Mouse (Mus musculus) right cerebral cortex, postnatal 10 days (tissue): Measurements from ENCODE around the gene Iqcf1.

Source experiments
- DNase-seq, 2 experiments: peaks; one replicate each; pipeline ENCODE4 v3.0.0; 2021; ENCODE audit warnings: low spot score in 2 of 2

Iqcf1 gene

GRCm38 (mm10) chr9:106499667-106500066, at the start of gene Iqcf1:
Gene Iqcf1, plus strand, starts transcription at chr9:106499967.
- no peak for DNase-seq

GRCm38 (mm10) chr9:106450661-106451060, 49.1 kb upstream of the Iqcf1 start:
- no peak for DNase-seq

DNA sequence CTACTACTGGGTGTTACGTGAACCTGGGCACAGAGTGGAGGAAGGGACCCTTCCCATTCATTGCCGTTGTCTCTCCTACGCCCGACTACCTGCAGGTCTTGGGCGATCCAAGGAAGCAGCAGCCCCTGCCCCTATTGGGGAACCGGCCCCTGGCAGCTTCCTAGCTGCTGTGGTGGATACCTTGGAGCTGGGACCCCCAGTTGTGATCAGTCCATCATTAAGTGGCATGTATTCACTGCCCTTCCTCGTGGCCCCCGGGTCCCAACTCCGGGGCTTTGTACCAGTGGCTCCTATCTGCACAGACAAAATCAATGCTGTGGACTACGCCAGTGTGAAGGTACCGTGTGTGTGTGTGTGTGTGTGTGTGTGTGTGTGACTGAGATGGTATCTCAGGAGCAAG, 48.5 kb upstream of the Iqcf1 start:
- no peak for DNase-seq

DNA sequence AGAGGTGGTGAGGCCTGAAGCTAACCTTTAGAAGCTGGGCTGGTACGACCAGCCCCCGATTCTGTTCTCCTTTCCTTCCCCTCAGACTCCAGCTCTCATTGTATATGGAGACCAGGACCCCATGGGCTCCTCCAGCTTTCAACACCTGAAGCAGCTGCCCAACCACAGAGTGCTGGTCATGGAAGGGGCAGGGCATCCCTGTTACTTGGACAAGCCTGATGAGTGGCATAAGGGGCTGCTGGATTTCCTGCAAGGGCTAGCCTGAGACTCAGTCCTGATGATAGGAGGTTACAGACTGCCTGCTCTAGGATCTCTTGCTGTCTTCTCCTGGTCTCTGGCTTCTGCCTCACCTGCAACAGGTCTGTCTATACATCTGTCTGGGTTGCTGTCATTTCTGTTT, 47.9 kb upstream of the Iqcf1 start:
- DNase-seq, result no peak

GRCm38 (mm10) chr9:106452351-106452750, 47.4 kb upstream of the Iqcf1 start:
- no peak for DNase-seq

GRCm38 (mm10) chr9:106452821-106453220, 46.9 kb upstream of the Iqcf1 start:
- peak; percentile 72 to 76 for DNase-seq

- peak in 1 of 2 experiments; percentile 74 for DNase-seq
Measured at GRCm38 (mm10) chr9:106453271-106454070, 46.3 kb upstream of the Iqcf1 start, which contains the start of gene Pcbp4. Gene Pcbp4, plus strand, starts transcription at chr9:106453291.

GRCm38 (mm10) chr9:106454071-106454761, 45.6 kb upstream of the Iqcf1 start:
- DNase-seq, result peak in 1 of 2 experiments; percentile 64

DNA sequence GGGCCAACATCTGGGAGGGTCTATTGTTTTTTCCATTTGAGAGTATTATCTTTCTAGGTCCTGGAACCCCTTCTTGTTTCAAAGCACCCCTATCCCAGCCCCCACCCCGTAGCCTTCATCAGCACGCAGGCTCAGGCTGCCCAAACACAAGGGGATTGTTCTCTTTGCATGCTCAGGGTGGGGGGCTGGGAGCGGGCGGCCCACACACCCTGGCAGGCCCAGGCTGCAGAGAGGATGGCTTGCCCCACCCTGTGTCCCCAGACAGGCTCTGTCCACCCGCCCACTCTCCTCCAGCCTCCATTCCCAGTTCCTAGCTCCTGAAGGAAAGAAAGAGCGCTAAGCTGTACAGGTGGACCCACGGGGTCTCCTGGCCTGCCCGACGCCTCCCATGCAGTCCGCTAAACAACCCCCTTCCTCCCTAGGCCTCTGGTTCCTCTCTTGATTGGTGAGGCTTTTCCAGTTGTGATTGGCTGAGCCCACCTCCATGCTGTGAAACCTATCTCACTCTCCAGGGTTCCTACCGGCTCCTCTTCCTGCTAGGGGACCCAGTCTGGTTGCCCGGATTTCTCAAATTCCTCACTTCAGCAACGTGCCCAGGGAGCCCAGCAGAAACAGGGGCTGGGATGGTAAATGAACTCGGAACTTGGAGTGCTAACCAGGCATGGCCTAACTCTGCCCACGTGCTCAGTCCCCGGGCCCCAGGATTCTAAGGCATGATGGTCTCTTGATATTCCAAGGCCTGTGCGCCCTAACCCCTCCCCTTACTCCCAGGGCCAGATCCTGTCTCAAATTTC, 44.7 kb upstream of the Iqcf1 start:
- DNase-seq, result peak; percentile 74 to 84

- peak in 1 of 2 experiments; percentile 59 for DNase-seq
Measured at GRCm38 (mm10) chr9:106456325-106457162, 43.2 kb upstream of the Iqcf1 start.

DNA sequence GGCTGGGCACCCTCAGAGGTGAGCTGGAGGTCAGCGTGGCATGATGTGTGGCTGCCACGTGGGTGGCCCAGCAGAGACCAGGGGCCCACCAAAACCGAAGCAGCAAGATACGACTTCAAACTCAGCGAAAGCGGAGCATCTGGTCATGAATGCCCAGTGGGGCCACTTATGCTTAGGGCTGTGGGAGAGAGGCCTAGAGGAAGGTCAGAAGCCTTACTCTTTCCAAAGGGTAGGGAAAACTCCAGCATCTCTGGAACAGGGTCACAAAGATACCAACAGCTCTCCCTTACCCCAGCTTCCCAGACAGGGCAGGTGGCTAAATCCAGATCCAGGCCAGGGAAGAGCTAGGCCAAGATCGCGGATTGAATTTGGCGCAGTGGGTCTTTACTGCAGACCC, 42.6 kb upstream of the Iqcf1 start:
- no peak for DNase-seq

- DNase-seq, result no peak
Measured at GRCm38 (mm10) chr9:106457920-106458319, 41.8 kb upstream of the Iqcf1 start.

GRCm38 (mm10) chr9:106459946-106460345, 39.8 kb upstream of the Iqcf1 start:
- DNase-seq, result no peak

- no peak for DNase-seq
Measured at GRCm38 (mm10) chr9:106460401-106461025, 39.3 kb upstream of the Iqcf1 start.

DNA sequence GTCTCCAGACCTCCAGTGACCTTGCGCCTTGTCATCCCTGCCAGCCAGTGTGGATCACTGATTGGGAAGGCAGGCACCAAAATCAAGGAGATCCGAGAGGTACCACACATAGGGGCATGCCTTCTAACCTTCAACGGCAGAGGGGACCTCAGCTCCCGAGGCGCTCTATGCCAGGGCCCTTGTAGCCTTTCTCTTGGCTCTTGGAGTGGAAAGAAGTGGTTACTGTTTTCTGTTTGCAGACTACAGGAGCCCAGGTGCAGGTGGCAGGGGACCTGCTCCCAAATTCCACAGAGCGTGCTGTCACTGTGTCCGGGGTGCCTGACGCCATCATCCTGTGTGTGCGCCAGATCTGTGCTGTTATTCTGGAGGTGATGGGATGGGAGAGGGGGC, 38.7 kb upstream of the Iqcf1 start:
- DNase-seq, result no peak

- no peak for DNase-seq
Measured at GRCm38 (mm10) chr9:106461641-106462429, 37.9 kb upstream of the Iqcf1 start.

GRCm38 (mm10) chr9:106462430-106462800, 37.4 kb upstream of the Iqcf1 start:
- no peak for DNase-seq

DNA sequence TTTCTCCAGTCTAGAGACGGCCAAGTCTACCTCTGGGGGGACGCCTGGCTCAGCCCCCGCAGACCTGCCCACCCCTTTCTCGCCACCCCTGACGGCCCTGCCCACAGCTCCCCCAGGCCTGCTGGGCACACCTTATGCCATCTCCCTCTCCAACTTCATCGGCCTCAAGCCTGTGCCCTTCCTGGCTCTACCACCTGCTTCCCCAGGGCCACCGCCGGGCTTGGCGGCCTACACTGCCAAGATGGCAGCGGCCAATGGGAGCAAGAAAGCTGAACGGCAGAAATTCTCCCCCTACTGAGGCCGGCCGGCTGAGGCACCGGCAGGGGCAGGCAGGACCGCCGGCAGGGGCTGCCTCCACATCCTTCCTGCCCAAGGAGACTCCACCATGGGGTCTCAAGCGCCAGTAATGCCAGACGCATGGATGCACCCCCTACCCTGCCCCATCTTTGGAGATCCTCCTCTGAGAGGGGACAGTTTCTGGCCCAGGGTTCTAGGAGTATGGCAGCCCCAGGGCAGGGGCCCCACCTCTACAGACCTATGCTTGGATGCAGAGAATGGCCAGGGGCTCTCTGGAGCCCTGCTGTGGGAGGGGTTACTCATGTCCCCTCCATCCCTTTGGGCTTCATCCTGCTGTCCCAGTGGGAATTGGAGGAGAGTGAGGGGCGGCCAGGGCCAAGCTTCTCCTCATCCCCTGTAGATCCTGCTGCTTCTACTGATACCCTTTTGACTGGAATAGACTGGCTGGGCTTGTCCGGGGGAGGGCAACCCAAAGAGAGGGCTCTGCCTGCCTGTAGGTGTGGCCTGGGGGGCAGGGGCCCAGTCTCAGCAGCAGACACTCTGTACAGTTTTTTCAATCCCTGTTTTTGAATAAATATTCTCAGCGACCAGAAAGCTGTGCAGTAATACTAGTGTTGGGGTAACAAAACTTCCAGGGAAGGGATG, 36.4 kb upstream of the Iqcf1 start:
- DNase-seq, result no peak
